Mouse (Mus musculus) liver, adult 2 months (tissue): ENCODE measurements at regions not wholly inside any gene's neighbourhood (a gene's known extent, or its start where the extent isn't known, plus 50 kb on each side); places are given as distances from the start of the nearest gene placed in this dataset.

ENCODE experiments used
- CTCF ChIP-seq: fragments of 200-500 bp; IDR thresholded peaks from 2 replicates; pipeline ENCODE4 v1.5.1; 2011; ENCODE audit warnings: low read depth, low read length, control low read depth
- POLR2A ChIP-seq: fragments of 200-500 bp; IDR thresholded peaks from 2 replicates; pipeline ENCODE4 v1.6.1; 2011; ENCODE audit warnings: low read length, control low read depth; ENCODE audit not compliant: insufficient read depth; ENCODE audit errors: extremely low read depth

GRCm38 (mm10) chr1:69376923-69377706 lies 269.3 kb upstream of the Erbb4 start:
- TF ChIP-seq CTCF (no peak), POLR2A (no peak)
